In genomic region chrX:20828934-20829333, GRCm38 (mm10) we compare ENCODE assay signal across 9 mouse cellular contexts. TPM values are rescaled to one million over a fixed set of nuclear protein-coding genes. Genes with fewer than 3 reads are reported as not detected.
DNase-seq lines count a peak whose midpoint lies in the region; ATAC-seq lines count a peak whose summit lies in the region.
"Had no signal": no experiment of that assay in that cellular context is flagged by ENCODE, and none has a peak within 500 bp of the region (broad histone marks: within the 10 kb centered on the region; RNA-seq: fewer than 3 reads in every experiment).

No protein-coding gene starts in this region.

- H3K4me2 ChIP-seq in forebrain, embryonic 15.5 days (replicated peaks): no peak overlapping the region
- H3K4me2 ChIP-seq in forebrain, embryonic 12.5 days: no peak overlapping the region
- H3K4me2 ChIP-seq in hindbrain, embryonic 12.5 days (replicated peaks): no peak overlapping the region

- WGBS in forebrain, embryonic 15.5 days: 43% methylated on average over 5 of the region's 5 CpGs
- 43% methylated on average over 5 of the region's 5 CpGs for WGBS in forebrain, embryonic 12.5 days
- 33% methylated on average over 5 of the region's 5 CpGs for WGBS in hindbrain, embryonic 12.5 days

- peak; percentile 71; the same call in 1 of the 2 replicates for ATAC-seq in forebrain, embryonic 15.5 days (replicated peaks)
- no peak for ATAC-seq in forebrain, embryonic 12.5 days (ENCODE audit: low FRiP score)
- peak; percentile 87 for ATAC-seq in cerebellum, adult (ENCODE audit: insufficient number of reproducible peaks, low FRiP score, low TSS enrichment)
- 0 out of 2 replicates have a peak, but pooled peaks have one; percentile 38 for ATAC-seq in hindbrain, embryonic 12.5 days (ENCODE audit: low FRiP score)
- ATAC-seq in megakaryocyte progenitor cell, adult 5-6 weeks (replicated peaks; ENCODE audit: poor library complexity): peak; percentile 76

- no peak overlapping the region for H3K4me3 ChIP-seq in forebrain, embryonic 15.5 days
- H3K4me3 ChIP-seq in forebrain, embryonic 12.5 days (replicated peaks): no peak overlapping the region
- H3K4me3 ChIP-seq in hindbrain, embryonic 12.5 days: no peak overlapping the region

- no peaks in the 10 kb centered on the region for H3K9me3 ChIP-seq in forebrain, embryonic 15.5 days
- H3K9me3 ChIP-seq in forebrain, embryonic 12.5 days: no peaks in the 10 kb centered on the region
- no peaks in the 10 kb centered on the region for H3K9me3 ChIP-seq in hindbrain, embryonic 12.5 days (replicated peaks)

- no peak overlapping the region for H3K9ac ChIP-seq in forebrain, embryonic 15.5 days (replicated peaks)
- H3K9ac ChIP-seq in forebrain, embryonic 12.5 days: no peak overlapping the region
- H3K9ac ChIP-seq in hindbrain, embryonic 12.5 days: no peak overlapping the region

- DNase-seq in frontal cortex, postnatal 14 days (ENCODE audit: low spot score in 2 of 2): peak; percentile 59 to 69
- DNase-seq in layer of hippocampus, postnatal 10 days (ENCODE audit: low spot score in 2 of 2): peak; percentile 37 to 47
- DNase-seq in spleen, postnatal 14 days (ENCODE audit: low spot score in 2 of 2): no peak

- H3K27me3 ChIP-seq in forebrain, embryonic 15.5 days: no peaks in the 10 kb centered on the region
- no peaks in the 10 kb centered on the region for H3K27me3 ChIP-seq in forebrain, embryonic 12.5 days
- H3K27me3 ChIP-seq in hindbrain, embryonic 12.5 days: no peaks in the 10 kb centered on the region

- H3K27ac ChIP-seq in forebrain, embryonic 15.5 days (replicated peaks): no peak overlapping the region
- H3K27ac ChIP-seq in forebrain, embryonic 12.5 days: no peak overlapping the region
- H3K27ac ChIP-seq in hindbrain, embryonic 12.5 days: no peak overlapping the region
- H3K27ac ChIP-seq: macrophage had no signal

- H3K36me3 ChIP-seq in forebrain, embryonic 15.5 days: no peaks in the 10 kb centered on the region
- H3K36me3 ChIP-seq in forebrain, embryonic 12.5 days (replicated peaks): no peaks in the 10 kb centered on the region
- no peaks in the 10 kb centered on the region for H3K36me3 ChIP-seq in hindbrain, embryonic 12.5 days

- peaks cover 2% of the 10 kb centered on the region; the same call in 1 of the 2 replicates for H3K4me1 ChIP-seq in forebrain, embryonic 15.5 days
- no peaks in the 10 kb centered on the region for H3K4me1 ChIP-seq in forebrain, embryonic 12.5 days
- H3K4me1 ChIP-seq in hindbrain, embryonic 12.5 days: no peaks in the 10 kb centered on the region

RNA-seq across cellular contexts. Expression of gene Araf, which starts 31.3 kb away (rescaled TPM):
- 224 and 234 TPM in 2 replicates for polyA plus RNA-seq in forebrain, embryonic 15.5 days (2015; fragmentation: Nextera tagmentation; extraction: Ambion mirVana)
- 132 and 133 TPM in 2 replicates for polyA plus RNA-seq in forebrain, embryonic 12.5 days (2016; fragmentation: Nextera tagmentation; extraction: Ambion mirVana)
- polyA plus RNA-seq in hindbrain, embryonic 12.5 days (2016; fragmentation: Nextera tagmentation; extraction: Ambion mirVana): 154 and 155 TPM in 2 replicates
- 100 to 1,000 TPM; 191 to 196 TPM for total RNA-seq in layer of hippocampus, postnatal 10 days (2021)
- 56.3 and 69.0 TPM in 2 replicates for total RNA-seq in megakaryocyte progenitor cell, adult 5-6 weeks (2015)
- 32.8 and 43.1 TPM in 2 replicates for total RNA-seq in megakaryocyte progenitor cell, adult 5-6 weeks (2017)

RNA-seq across cellular contexts. Expression of gene Timp1, which starts 41.0 kb away (rescaled TPM):
- 2.4 and 2.9 TPM in 2 replicates for polyA plus RNA-seq in forebrain, embryonic 15.5 days (2015; fragmentation: Nextera tagmentation; extraction: Ambion mirVana)
- polyA plus RNA-seq in forebrain, embryonic 12.5 days (2016; fragmentation: Nextera tagmentation; extraction: Ambion mirVana): 3.3 and 4.2 TPM in 2 replicates
- polyA plus RNA-seq in hindbrain, embryonic 12.5 days (2016; fragmentation: Nextera tagmentation; extraction: Ambion mirVana): 8.8 and 10.7 TPM in 2 replicates
- 1 to 10 TPM in 1 of 2 experiments, under 1 TPM in 1; 0.56 to 1.1 TPM for total RNA-seq in layer of hippocampus, postnatal 10 days (2021)
- 0.17 TPM in 1 of 2 replicates, not detected in the other for total RNA-seq in megakaryocyte progenitor cell, adult 5-6 weeks (2015)
- not detected in 2 replicates for total RNA-seq in megakaryocyte progenitor cell, adult 5-6 weeks (2017)

Comparison
In these comparisons a context has a peak if more than half of its experiments do, and no peak if none do; other contexts are left out.
1. DNase-seq: peak in frontal cortex, postnatal 14 days (2 of 2) and layer of hippocampus, postnatal 10 days (2 of 2); none in spleen, postnatal 14 days (0 of 2).